ENCODE assay signal across 10 mouse cellular contexts in genomic region chr2:126931784-126932183, GRCm38 (mm10). TPM values are rescaled to one million over a fixed set of nuclear protein-coding genes. Genes with fewer than 3 reads are reported as not detected.
A peak's percentile ranks its signal among the peaks of the same experiment; 100 is the strongest.
DNase-seq lines count a peak whose midpoint lies in the region; ATAC-seq and TF ChIP-seq lines count a peak whose summit lies in the region.
"Had no signal": no experiment of that assay in that cellular context is flagged by ENCODE, and none has a peak within 500 bp of the region (broad histone marks: within the 10 kb centered on the region; RNA-seq: fewer than 3 reads in every experiment).

No protein-coding gene starts in this region.

- no peak overlapping the region for H3K9ac ChIP-seq in forebrain, embryonic 11.5 days (ENCODE audit: low read length)
- 0 out of 2 replicates have a peak overlapping the region, but pooled peaks have one; percentile 27 for H3K9ac ChIP-seq in limb, embryonic 12.5 days (replicated peaks)
- peak overlapping the region; percentile 88 for H3K9ac ChIP-seq in neural tube, embryonic 13.5 days

- no peaks in the 10 kb centered on the region for H3K27me3 ChIP-seq in forebrain, embryonic 11.5 days (ENCODE audit: control insufficient read depth, insufficient read depth, low read length)
- H3K27me3 ChIP-seq in limb, embryonic 12.5 days: no peaks in the 10 kb centered on the region
- no peaks in the 10 kb centered on the region for H3K27me3 ChIP-seq in neural tube, embryonic 13.5 days

- H3K27ac ChIP-seq in left cerebral cortex, adult 2 months: peak overlapping the region; percentile 97
- no peak overlapping the region; the same call in 1 of the 2 replicates for H3K27ac ChIP-seq in forebrain, embryonic 11.5 days (ENCODE audit: low read depth, low read length)
- peak overlapping the region; percentile 98; the same call in 1 of the 2 replicates for H3K27ac ChIP-seq in limb, embryonic 12.5 days
- H3K27ac ChIP-seq in neural tube, embryonic 13.5 days (replicated peaks): peak overlapping the region; percentile 98; the same call in 1 of the 2 replicates

- H3K4me1 ChIP-seq in forebrain, embryonic 11.5 days (replicated peaks; ENCODE audit: control insufficient read depth, insufficient read depth, low read length): no peaks in the 10 kb centered on the region
- H3K4me1 ChIP-seq in limb, embryonic 12.5 days (replicated peaks): peaks cover 3% of the 10 kb centered on the region
- H3K4me1 ChIP-seq in neural tube, embryonic 13.5 days (replicated peaks): peaks cover 18% of the 10 kb centered on the region

- DNase-seq in left cerebral cortex, adult 2 months (ENCODE audit: extremely low spot score in 1 of 2, low spot score in 2 of 2): no peak
- DNase-seq in left cerebral cortex, postnatal 4 days: no peak
- DNase-seq in forebrain, embryonic 11.5 days (ENCODE audit: low spot score): no peak
- DNase-seq in testis, postnatal 10 days (ENCODE audit: low spot score): no peak
- no peak for DNase-seq in thymus, postnatal 4 days
- DNase-seq in left cerebral cortex, postnatal 25 days (ENCODE audit: low spot score in 2 of 2): no peak
- DNase-seq: cerebellum, adult 11-12 months; lung, postnatal 14 days had no signal

- no peak for TF ChIP-seq CTCF in left cerebral cortex, adult 2 months (IDR thresholded peaks at IDR 0.05)

- peak overlapping the region; percentile 83 for H3K4me3 ChIP-seq in left cerebral cortex, adult 2 months
- peak overlapping the region; percentile 60; the same call in 1 of the 2 replicates for H3K4me3 ChIP-seq in forebrain, embryonic 11.5 days (ENCODE audit: low read depth, low read length)
- peak overlapping the region; percentile 53 for H3K4me3 ChIP-seq in limb, embryonic 12.5 days (replicated peaks)
- H3K4me3 ChIP-seq in neural tube, embryonic 13.5 days: peak overlapping the region; percentile 65

- H3K36me3 ChIP-seq in forebrain, embryonic 11.5 days (ENCODE audit: control insufficient read depth, insufficient read depth, low read length): no peaks in the 10 kb centered on the region
- peaks cover 4% of the 10 kb centered on the region; the same call in 1 of the 2 replicates for H3K36me3 ChIP-seq in limb, embryonic 12.5 days
- peaks cover 6% of the 10 kb centered on the region for H3K36me3 ChIP-seq in neural tube, embryonic 13.5 days

- 58% methylated on average over 4 of the region's 4 CpGs for WGBS in forebrain, embryonic 11.5 days
- 48% methylated on average over 4 of the region's 4 CpGs for WGBS in limb, embryonic 12.5 days
- 56% methylated on average over 4 of the region's 4 CpGs for WGBS in neural tube, embryonic 13.5 days

- H3K4me2 ChIP-seq in forebrain, embryonic 11.5 days (ENCODE audit: low read depth, low read length, severe bottlenecking): peak overlapping the region; percentile 88; the same call in 1 of the 2 replicates
- peak overlapping the region; percentile 70 for H3K4me2 ChIP-seq in limb, embryonic 12.5 days
- peak overlapping the region; percentile 66 for H3K4me2 ChIP-seq in neural tube, embryonic 13.5 days

- no peaks in the 10 kb centered on the region for H3K9me3 ChIP-seq in forebrain, embryonic 11.5 days (ENCODE audit: control insufficient read depth, low read length)
- no peaks in the 10 kb centered on the region for H3K9me3 ChIP-seq in limb, embryonic 12.5 days
- H3K9me3 ChIP-seq in neural tube, embryonic 13.5 days: no peaks in the 10 kb centered on the region

- intact Hi-C loops in left cerebral cortex, adult 2 months (cut with DNase I): loop anchor here (2.0 to 10.0 kb wide), 3 partner anchors 65 to 313 kb away; partner anchors contain the start of genes Ap4e1, Ciao1 and Tmem127
- intact Hi-C loops in left cerebral cortex, postnatal 4 days (cut with DNase I): loop anchor here (5.0 kb wide), 1 partner anchor 76 kb away; the partner anchor contains the start of gene Ap4e1
- intact Hi-C loops in left cerebral cortex, postnatal 25 days (cut with DNase I): loop anchor here (2.0 kb wide), 2 partner anchors 55 to 65 kb away; partner anchors contain the start of gene Trpm7

- no peak for ATAC-seq in forebrain, embryonic 11.5 days (replicated peaks; ENCODE audit: low FRiP score)
- no peak for ATAC-seq in limb, embryonic 12.5 days (ENCODE audit: insufficient number of reproducible peaks, insufficient read depth, low FRiP score, low TSS enrichment, low read depth)
- no peak for ATAC-seq in neural tube, embryonic 13.5 days (ENCODE audit: low read depth)

RNA-seq across cellular contexts. Expression of gene Sppl2a, which starts 1.3 kb away (rescaled TPM):
- 10 to 100 TPM; 24.9 to 26.1 TPM for total RNA-seq in left cerebral cortex, adult 2 months (2021)
- 10 to 100 TPM; 31.6 to 32.4 TPM for total RNA-seq in left cerebral cortex, postnatal 4 days (2021)
- polyA plus RNA-seq in forebrain, embryonic 11.5 days (2014; fragmentation: Nextera tagmentation; extraction: Ambion mirVana): 35.2 and 39.3 TPM in 2 replicates
- polyA plus RNA-seq in limb, embryonic 12.5 days (2016; fragmentation: Nextera tagmentation; extraction: Ambion mirVana): 41.3 and 42.8 TPM in 2 replicates
- 28.5 and 34.5 TPM in 2 replicates for polyA plus RNA-seq in neural tube, embryonic 13.5 days (2015; fragmentation: Nextera tagmentation; extraction: Ambion mirVana)
- total RNA-seq in left cerebral cortex, postnatal 25 days (2021): 10 to 100 TPM; 27.8 to 28.4 TPM

RNA-seq across cellular contexts. Expression of gene Trpm7, which starts 55.8 kb away (rescaled TPM):
- 10 to 100 TPM; 35.4 to 40.2 TPM for total RNA-seq in left cerebral cortex, adult 2 months (2021)
- 10 to 100 TPM; 44.2 to 46.5 TPM for total RNA-seq in left cerebral cortex, postnatal 4 days (2021)
- 39.4 and 50.9 TPM in 2 replicates for polyA plus RNA-seq in forebrain, embryonic 11.5 days (2014; fragmentation: Nextera tagmentation; extraction: Ambion mirVana)
- polyA plus RNA-seq in limb, embryonic 12.5 days (2016; fragmentation: Nextera tagmentation; extraction: Ambion mirVana): 59.2 and 63.4 TPM in 2 replicates
- polyA plus RNA-seq in neural tube, embryonic 13.5 days (2015; fragmentation: Nextera tagmentation; extraction: Ambion mirVana): 30.0 and 36.1 TPM in 2 replicates
- 10 to 100 TPM; 36.4 to 43.1 TPM for total RNA-seq in left cerebral cortex, postnatal 25 days (2021)
